Mouse (Mus musculus): Measurements from ENCODE around the gene Gcnt2.

- TF ChIP-seq ZNF384 (IDR thresholded peaks at IDR 0.05; ENCODE audit: low read depth, low read length), result no peak
- TF ChIP-seq ZC3H11A (IDR thresholded peaks at IDR 0.05; ENCODE audit: borderline replicate concordance, low read depth, low read length), result no peak
- TF ChIP-seq MAFK (IDR thresholded peaks at IDR 0.05; ENCODE audit: insufficient read depth, low read depth, low read length), result no peak
These were observed 8.3 kb upstream of the Gcnt2 start for GRCm38 (mm10) chr13:40851281-40851680.
